Mouse (Mus musculus): ENCODE results near the gene Actr1a.

- TF ChIP-seq POLR2A (IDR thresholded peaks at IDR 0.05; ENCODE audit: borderline replicate concordance, extremely low read depth, low read depth, low read length) = no peak
- TF ChIP-seq CTCF (IDR thresholded peaks at IDR 0.05; ENCODE audit: insufficient read depth, low read length) = no peak
These were observed 838 bp downstream of the Actr1a start for GRCm38 (mm10) chr19:46394712-46395108.

All from lung, adult 2 months (tissue).